Mouse (Mus musculus): ENCODE results near the gene Pparg. TPM values are rescaled to one million over a fixed set of nuclear protein-coding genes. Genes with fewer than 3 reads are reported as not detected.

Gene Pparg
- polyA plus RNA-seq, 1 experiment: not detected

- TF ChIP-seq CTCF (IDR thresholded peaks at IDR 0.05; ENCODE audit: insufficient read depth, low read depth, low read length): no peak
- TF ChIP-seq POLR2A (IDR thresholded peaks at IDR 0.05; ENCODE audit: insufficient read depth, low read depth, low read length): no peak
- Histone ChIP-seq H3K4me3 (ENCODE audit: insufficient read depth, low read depth, low read length) (no peak overlapping the region), H3K4me1 (ENCODE audit: control insufficient read depth, insufficient read depth, low read length) (peaks cover 17% of the 10 kb centered on the region), H3K27ac (ENCODE audit: insufficient read depth, low read depth, low read length) (no peak overlapping the region)
- 92% methylated on average over 3 of the region's 3 CpGs for WGBS
Observed at GRCm38 (mm10) chr6:115504160-115504558, 143.4 kb downstream of the Pparg start.

- H3K4me1 ChIP-seq (ENCODE audit: control insufficient read depth, insufficient read depth, low read length): peaks cover 12% of the 10 kb centered on the region
- 61% methylated on average over 5 of the region's 5 CpGs for WGBS
- no peak overlapping the region for H3K4me3 ChIP-seq (ENCODE audit: insufficient read depth, low read depth, low read length)
- H3K27ac ChIP-seq (ENCODE audit: insufficient read depth, low read depth, low read length): no peak overlapping the region
- no peak for TF ChIP-seq CTCF (IDR thresholded peaks at IDR 0.05; ENCODE audit: insufficient read depth, low read depth, low read length)
- no peak for TF ChIP-seq POLR2A (IDR thresholded peaks at IDR 0.05; ENCODE audit: insufficient read depth, low read depth, low read length)
Observed at GRCm38 (mm10) chr6:115504915-115505314, 144.2 kb downstream of the Pparg start.

GRCm38 (mm10) chr6:115506425-115506824 lies 145.7 kb downstream of the Pparg start:
- Histone ChIP-seq H3K4me1 (ENCODE audit: control insufficient read depth, insufficient read depth, low read length) (peaks cover 12% of the 10 kb centered on the region), H3K27ac (ENCODE audit: insufficient read depth, low read depth, low read length) (no peak overlapping the region), H3K4me3 (ENCODE audit: insufficient read depth, low read depth, low read length) (no peak overlapping the region)
- TF ChIP-seq CTCF (IDR thresholded peaks at IDR 0.05; ENCODE audit: insufficient read depth, low read depth, low read length) (no peak), POLR2A (IDR thresholded peaks at IDR 0.05; ENCODE audit: insufficient read depth, low read depth, low read length) (no peak)
- WGBS: 81% methylated on average over 1 of the region's 1 CpGs

- H3K27ac ChIP-seq (ENCODE audit: insufficient read depth, low read depth, low read length): no peak overlapping the region
- TF ChIP-seq POLR2A (IDR thresholded peaks at IDR 0.05; ENCODE audit: insufficient read depth, low read depth, low read length): no peak
- TF ChIP-seq CTCF (IDR thresholded peaks at IDR 0.05; ENCODE audit: insufficient read depth, low read depth, low read length): no peak
- no peaks in the 10 kb centered on the region for H3K4me1 ChIP-seq (ENCODE audit: control insufficient read depth, insufficient read depth, low read length)
- no peak overlapping the region for H3K4me3 ChIP-seq (ENCODE audit: insufficient read depth, low read depth, low read length)
- WGBS: 94% methylated on average over 3 of the region's 3 CpGs
Observed at GRCm38 (mm10) chr6:115511447-115511846, 150.7 kb downstream of the Pparg start.

GRCm38 (mm10) chr6:115513207-115513606 lies 152.5 kb downstream of the Pparg start:
- 91% methylated on average over 4 of the region's 4 CpGs for WGBS
- TF ChIP-seq POLR2A (IDR thresholded peaks at IDR 0.05; ENCODE audit: insufficient read depth, low read depth, low read length) (no peak), CTCF (IDR thresholded peaks at IDR 0.05; ENCODE audit: insufficient read depth, low read depth, low read length) (no peak)
- Histone ChIP-seq H3K27ac (ENCODE audit: insufficient read depth, low read depth, low read length) (no peak overlapping the region), H3K4me3 (ENCODE audit: insufficient read depth, low read depth, low read length) (no peak overlapping the region), H3K4me1 (ENCODE audit: control insufficient read depth, insufficient read depth, low read length) (no peaks in the 10 kb centered on the region)

- no peak overlapping the region for H3K4me3 ChIP-seq (ENCODE audit: insufficient read depth, low read depth, low read length)
- H3K4me1 ChIP-seq (ENCODE audit: control insufficient read depth, insufficient read depth, low read length): peaks cover 9% of the 10 kb centered on the region
- no peak for TF ChIP-seq POLR2A (IDR thresholded peaks at IDR 0.05; ENCODE audit: insufficient read depth, low read depth, low read length)
- TF ChIP-seq CTCF (IDR thresholded peaks at IDR 0.05; ENCODE audit: insufficient read depth, low read depth, low read length): no peak
- WGBS: 66% methylated on average over 4 of the region's 4 CpGs
- no peak overlapping the region for H3K27ac ChIP-seq (ENCODE audit: insufficient read depth, low read depth, low read length)
Observed at GRCm38 (mm10) chr6:115517904-115518303, 157.2 kb downstream of the Pparg start.

GRCm38 (mm10) chr6:115518352-115518751 lies 157.6 kb downstream of the Pparg start:
- TF ChIP-seq POLR2A (IDR thresholded peaks at IDR 0.05; ENCODE audit: insufficient read depth, low read depth, low read length) (no peak), CTCF (IDR thresholded peaks at IDR 0.05; ENCODE audit: insufficient read depth, low read depth, low read length) (no peak)
- Histone ChIP-seq H3K4me3 (ENCODE audit: insufficient read depth, low read depth, low read length) (no peak overlapping the region), H3K27ac (ENCODE audit: insufficient read depth, low read depth, low read length) (no peak overlapping the region), H3K4me1 (ENCODE audit: control insufficient read depth, insufficient read depth, low read length) (peaks cover 13% of the 10 kb centered on the region)
- WGBS: 86% methylated on average over 2 of the region's 2 CpGs

- 59% methylated on average over 12 of the region's 12 CpGs for WGBS
- TF ChIP-seq CTCF (IDR thresholded peaks at IDR 0.05; ENCODE audit: insufficient read depth, low read depth, low read length) (no peak), POLR2A (IDR thresholded peaks at IDR 0.05; ENCODE audit: insufficient read depth, low read depth, low read length) (no peak)
- Histone ChIP-seq H3K4me3 (ENCODE audit: insufficient read depth, low read depth, low read length) (no peak overlapping the region), H3K27ac (ENCODE audit: insufficient read depth, low read depth, low read length) (no peak overlapping the region), H3K4me1 (ENCODE audit: control insufficient read depth, insufficient read depth, low read length) (peaks cover 19% of the 10 kb centered on the region)
Observed at GRCm38 (mm10) chr6:115519275-115519699, 158.5 kb downstream of the Pparg start.

GRCm38 (mm10) chr6:115521923-115522322 lies 161.2 kb downstream of the Pparg start:
- Histone ChIP-seq H3K4me3 (ENCODE audit: insufficient read depth, low read depth, low read length) (no peak overlapping the region), H3K4me1 (ENCODE audit: control insufficient read depth, insufficient read depth, low read length) (peaks cover 19% of the 10 kb centered on the region), H3K27ac (ENCODE audit: insufficient read depth, low read depth, low read length) (no peak overlapping the region)
- no peak for TF ChIP-seq POLR2A (IDR thresholded peaks at IDR 0.05; ENCODE audit: insufficient read depth, low read depth, low read length)
- TF ChIP-seq CTCF (IDR thresholded peaks at IDR 0.05; ENCODE audit: insufficient read depth, low read depth, low read length): no peak
- WGBS: 97% methylated on average over 1 of the region's 1 CpGs

- no peak overlapping the region for H3K4me3 ChIP-seq (ENCODE audit: insufficient read depth, low read depth, low read length)
- TF ChIP-seq POLR2A (IDR thresholded peaks at IDR 0.05; ENCODE audit: insufficient read depth, low read depth, low read length) (no peak), CTCF (IDR thresholded peaks at IDR 0.05; ENCODE audit: insufficient read depth, low read depth, low read length) (no peak)
- 82% methylated on average over 6 of the region's 6 CpGs for WGBS
- H3K27ac ChIP-seq (ENCODE audit: insufficient read depth, low read depth, low read length): no peak overlapping the region
- H3K4me1 ChIP-seq (ENCODE audit: control insufficient read depth, insufficient read depth, low read length): peaks cover 19% of the 10 kb centered on the region
Observed at GRCm38 (mm10) chr6:115522691-115523146, 162.0 kb downstream of the Pparg start.
